Mouse (Mus musculus) liver, postnatal 0 days (tissue): ENCODE measurements around the gene Gatad2b. TPM values are rescaled to one million over a fixed set of nuclear protein-coding genes. Genes with fewer than 3 reads are reported as not detected.
A peak's percentile ranks its signal among the peaks of the same experiment; 100 is the strongest.

ENCODE experiments used
- ATAC-seq: fragments of 200-750 bp; cut with Nextera tagmentation; 2 replicates; pipeline ENCODE4 v1.8.0; 2017; ENCODE audit warnings: mild to moderate bottlenecking, moderate library complexity
- DNase-seq: peaks from one replicate; pipeline ENCODE4 v3.0.0-alpha.2; 2016
- H3K27ac ChIP-seq: fragments of 300-500 bp; sonication (generic); 2 replicates; pipeline ENCODE4 v1.5.1; 2014; ENCODE audit warnings: antibody characterized with exemption, moderate library complexity, mild to moderate bottlenecking, low read depth
- H3K27me3 ChIP-seq: fragments of 300-500 bp; sonication (generic); 2 replicates; pipeline ENCODE4 v1.6.1; 2014; ENCODE audit warnings: low read length, control low read depth, mixed read lengths; ENCODE audit not compliant: insufficient read depth
- H3K36me3 ChIP-seq: fragments of 300-500 bp; sonication (generic); replicated peaks from 2 replicates; pipeline ENCODE4 v1.6.1; 2014; ENCODE audit warnings: mild to moderate bottlenecking, control low read depth, low read length, moderate library complexity, mixed read lengths; ENCODE audit not compliant: insufficient read depth
- H3K4me1 ChIP-seq: fragments of 300-500 bp; sonication (generic); 2 replicates; pipeline ENCODE4 v1.6.1; 2014; ENCODE audit warnings: antibody characterized with exemption, mild to moderate bottlenecking, control low read depth; ENCODE audit not compliant: insufficient read depth
- H3K4me2 ChIP-seq: fragments of 300-500 bp; sonication (generic); 2 replicates; pipeline ENCODE4 v1.6.1; 2014; ENCODE audit warnings: low read depth, mild to moderate bottlenecking, low read length, moderate library complexity, mixed read lengths
- H3K4me3 ChIP-seq: fragments of 300-500 bp; sonication (generic); 2 replicates; pipeline ENCODE4 v1.5.1; 2014; ENCODE audit warnings: low read depth, low read length
- H3K9ac ChIP-seq: fragments of 300-500 bp; sonication (generic); replicated peaks from 2 replicates; pipeline ENCODE4 v1.6.1; 2014; ENCODE audit warnings: mild to moderate bottlenecking, moderate library complexity
- H3K9me3 ChIP-seq: fragments of 300-500 bp; sonication (generic); 2 replicates; pipeline ENCODE4 v1.6.1; 2016; ENCODE audit warnings: mild to moderate bottlenecking, control low read depth, low read length, mixed read lengths
- CTCF ChIP-seq: sonication (generic); IDR thresholded peaks from 2 replicates; pipeline ENCODE4 v1.5.1; 2016; ENCODE audit warnings: antibody characterized with exemption, low read depth
- EP300 ChIP-seq: IDR thresholded peaks from 2 replicates; pipeline ENCODE4 v1.6.1; 2016; ENCODE audit warnings: antibody characterized with exemption, low read depth, mild to moderate bottlenecking
- WGBS: fragments of 180-500 bp; shearing (Covaris S2); extraction: QIAGEN DNeasy Blood & Tissue Kit; methylation state at CpG from one replicate; pipeline ENCODE4 v1.1.7; 2014; ENCODE audit not compliant: insufficient replicate concordance; 5-methylcytosine and 5-hydroxymethylcytosine counted together
- polyA plus RNA-seq: library from polyadenylated mRNA; unstranded; fragments of >200 nt; fragmentation: Nextera tagmentation; extraction: Ambion mirVana; gene quantifications from 2 replicates; pipeline ENCODE4 v1.2.1, GENCODE M21; 2015

The Gatad2b gene
- polyA plus RNA-seq, 1 experiment from 2014 or later, result 3.1 TPM

DNA sequence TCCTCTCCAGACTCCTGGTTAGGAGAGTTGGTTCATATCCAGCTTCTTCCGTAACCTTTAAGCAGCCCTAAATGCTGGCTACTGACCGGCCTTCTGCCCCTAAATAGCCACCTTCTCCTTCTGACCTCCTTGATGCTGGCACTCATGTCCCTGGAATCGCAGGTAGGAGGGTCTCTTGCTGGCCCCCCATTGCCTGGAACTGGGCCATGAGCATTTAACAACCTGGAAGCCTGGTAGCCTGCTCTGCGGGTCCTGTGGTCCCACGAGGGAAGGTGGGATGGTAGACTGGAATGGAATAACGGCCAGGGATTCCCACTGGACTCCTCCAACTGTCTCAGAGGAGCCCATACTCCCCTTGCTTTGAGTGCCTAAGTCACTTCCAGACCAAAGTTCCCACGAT, 78.9 kb downstream of the Gatad2b start:
- H3K4me2 ChIP-seq, result no peak overlapping the region

DNA sequence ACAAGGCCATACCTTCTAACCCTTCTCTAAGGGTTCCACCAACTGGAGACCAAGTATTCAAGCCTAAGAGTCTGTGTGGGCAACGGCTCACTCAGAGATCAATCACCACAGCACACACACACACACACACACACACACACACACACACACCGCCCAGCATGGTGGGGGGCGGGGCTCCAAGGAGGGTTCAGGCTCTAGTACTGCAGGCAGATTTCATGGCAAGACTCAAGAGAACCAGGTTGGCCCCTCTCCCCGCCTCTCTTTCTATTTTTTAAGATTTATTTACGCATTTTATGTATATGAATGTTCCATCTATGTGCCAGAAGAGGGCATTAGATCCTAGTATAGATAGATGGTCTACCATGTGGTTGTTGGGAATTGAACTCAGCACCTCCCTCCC, 79.8 kb downstream of the Gatad2b start:
- H3K4me3 ChIP-seq, result no peak overlapping the region
- no peak overlapping the region for H3K9ac ChIP-seq
- H3K27ac ChIP-seq, result no peak overlapping the region
- H3K36me3 ChIP-seq, result no peaks in the 10 kb centered on the region
- ATAC-seq (no peak), DNase-seq (no peak)
- no peaks in the 10 kb centered on the region for H3K27me3 ChIP-seq
- 0 out of 2 replicates have a peak, but pooled peaks cover 3% of the 10 kb centered on the region for H3K4me1 ChIP-seq
- H3K9me3 ChIP-seq, result no peaks in the 10 kb centered on the region
- no peak overlapping the region for H3K4me2 ChIP-seq
- 53% methylated on average over 4 of the region's 5 CpGs for WGBS
- no peak for TF ChIP-seq EP300
- no peak for TF ChIP-seq CTCF

More for the DNA sequence above, 78.9 kb downstream of the Gatad2b start:
- 67% methylated on average over 7 of the region's 7 CpGs for WGBS
- DNase-seq (no peak), ATAC-seq (no peak)
- Histone ChIP-seq H3K4me3 (no peak overlapping the region), H3K9ac (no peak overlapping the region), H3K27me3 (no peaks in the 10 kb centered on the region), H3K27ac (no peak overlapping the region), H3K9me3 (no peaks in the 10 kb centered on the region), H3K4me1 (peaks cover 3% of the 10 kb centered on the region; the same call in 1 of the 2 replicates), H3K36me3 (no peaks in the 10 kb centered on the region)
- TF ChIP-seq EP300, result no peak
- no peak for TF ChIP-seq CTCF

DNA sequence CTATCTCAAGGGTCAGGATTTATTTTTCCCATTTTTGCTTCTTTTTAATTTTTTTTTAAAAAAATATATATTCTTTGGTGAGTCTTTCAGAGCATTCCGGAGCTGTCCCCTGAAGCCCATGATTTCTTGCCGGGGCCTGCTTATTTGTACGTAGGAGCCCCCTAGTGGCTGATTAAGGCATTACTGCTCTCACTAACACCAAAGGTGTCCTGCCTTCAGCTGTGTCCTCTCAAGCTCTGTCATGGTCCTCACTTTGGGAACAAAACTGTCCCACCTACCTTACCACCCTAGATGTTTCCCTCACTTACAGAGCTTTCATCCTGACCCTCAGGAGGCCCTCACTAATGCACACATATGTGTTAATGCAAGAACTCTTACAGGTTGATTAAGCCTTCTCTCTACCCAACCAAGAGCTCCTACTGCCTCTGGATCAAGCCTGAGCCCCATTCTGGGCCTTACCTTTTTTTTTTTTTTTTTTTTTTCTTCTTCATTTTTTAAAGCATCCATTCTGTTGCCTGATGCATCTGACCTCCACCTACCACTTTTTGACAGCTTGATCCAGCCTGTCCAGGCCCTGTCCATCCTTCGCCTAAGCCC, 80.6 kb downstream of the Gatad2b start:
- no peak overlapping the region for H3K9ac ChIP-seq
- TF ChIP-seq CTCF (peak; percentile 89), EP300 (no peak)
- 0 out of 2 replicates have a peak, but pooled peaks cover 3% of the 10 kb centered on the region for H3K4me1 ChIP-seq
- 28% methylated on average over 4 of the region's 4 CpGs for WGBS
- H3K36me3 ChIP-seq, result no peaks in the 10 kb centered on the region
- ATAC-seq (peak; percentile 76), DNase-seq (peak; percentile 80)
- H3K27me3 ChIP-seq, result no peaks in the 10 kb centered on the region
- H3K4me3 ChIP-seq, result no peak overlapping the region
- H3K27ac ChIP-seq, result no peak overlapping the region
- H3K4me2 ChIP-seq, result no peak overlapping the region
- no peaks in the 10 kb centered on the region for H3K9me3 ChIP-seq

DNA sequence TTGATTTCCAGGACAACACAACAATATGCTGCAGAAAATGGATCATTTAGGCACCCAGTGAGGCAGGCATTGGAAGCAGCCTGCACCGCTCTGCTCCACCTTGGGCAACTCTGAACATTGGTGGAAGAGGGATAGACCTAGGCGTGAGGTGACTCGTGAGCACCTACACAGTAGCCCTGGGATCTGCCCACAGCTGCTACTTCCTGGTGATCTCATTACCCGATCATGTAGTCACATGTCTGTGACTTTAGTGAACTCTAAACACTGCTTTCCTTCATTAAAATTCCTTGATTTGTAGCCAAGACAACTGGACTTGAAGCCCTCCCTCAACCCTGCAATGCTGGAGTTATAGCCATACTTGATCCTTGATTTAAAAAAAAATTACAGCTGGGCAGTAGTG, 81.4 kb downstream of the Gatad2b start:
- 0 out of 2 replicates have a peak, but pooled peaks cover 3% of the 10 kb centered on the region for H3K4me1 ChIP-seq
- 78% methylated on average over 4 of the region's 4 CpGs for WGBS
- no peaks in the 10 kb centered on the region for H3K27me3 ChIP-seq
- H3K4me3 ChIP-seq, result no peak overlapping the region
- H3K36me3 ChIP-seq, result no peaks in the 10 kb centered on the region
- H3K27ac ChIP-seq, result no peak overlapping the region
- TF ChIP-seq EP300 (no peak), CTCF (no peak)
- ATAC-seq, result no peak
- H3K9me3 ChIP-seq, result no peaks in the 10 kb centered on the region
- no peak for DNase-seq
- no peak overlapping the region for H3K9ac ChIP-seq
- no peak overlapping the region for H3K4me2 ChIP-seq

DNA sequence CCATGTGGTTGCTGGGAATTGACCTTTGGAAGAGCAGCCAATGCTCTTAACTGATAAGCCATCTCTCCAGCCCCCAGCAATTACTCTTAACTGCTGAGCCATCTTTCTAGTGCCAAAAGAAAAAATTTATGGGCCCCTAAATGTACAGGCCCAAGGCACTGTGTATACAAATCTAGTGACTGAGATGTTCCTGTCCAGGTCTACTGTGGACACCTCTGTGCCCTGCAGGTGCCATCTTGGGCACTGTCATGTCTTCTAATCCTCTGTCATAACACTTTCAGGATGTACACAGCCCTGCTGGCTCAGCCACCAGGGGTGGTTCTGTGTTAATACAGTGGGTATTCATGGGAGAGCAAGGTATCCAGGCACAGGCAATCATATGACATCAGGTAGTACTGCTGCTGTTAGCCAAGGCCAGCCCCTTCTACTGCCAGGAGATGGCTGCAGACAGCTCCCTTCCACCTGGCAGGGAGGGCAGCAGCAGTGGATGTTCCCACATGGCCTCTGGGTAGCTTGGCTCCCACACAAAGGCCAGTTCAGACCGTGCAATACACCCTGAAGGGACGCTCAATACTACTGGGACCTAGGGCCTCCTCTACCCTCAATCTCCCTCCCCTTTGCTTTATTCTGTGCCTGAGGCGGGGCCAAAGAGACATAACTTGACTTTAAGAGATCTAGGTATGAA, 82.7 kb downstream of the Gatad2b start:
- ATAC-seq, result no peak
- Histone ChIP-seq H3K4me1 (0 out of 2 replicates have a peak, but pooled peaks cover 3% of the 10 kb centered on the region), H3K4me3 (no peak overlapping the region), H3K9ac (no peak overlapping the region), H3K27me3 (no peaks in the 10 kb centered on the region), H3K27ac (no peak overlapping the region), H3K9me3 (no peaks in the 10 kb centered on the region), H3K36me3 (no peaks in the 10 kb centered on the region), H3K4me2 (no peak overlapping the region)
- DNase-seq, result no peak
- no peak for TF ChIP-seq EP300
- no peak for TF ChIP-seq CTCF
- WGBS, result 69% methylated on average over 3 of the region's 3 CpGs

DNA sequence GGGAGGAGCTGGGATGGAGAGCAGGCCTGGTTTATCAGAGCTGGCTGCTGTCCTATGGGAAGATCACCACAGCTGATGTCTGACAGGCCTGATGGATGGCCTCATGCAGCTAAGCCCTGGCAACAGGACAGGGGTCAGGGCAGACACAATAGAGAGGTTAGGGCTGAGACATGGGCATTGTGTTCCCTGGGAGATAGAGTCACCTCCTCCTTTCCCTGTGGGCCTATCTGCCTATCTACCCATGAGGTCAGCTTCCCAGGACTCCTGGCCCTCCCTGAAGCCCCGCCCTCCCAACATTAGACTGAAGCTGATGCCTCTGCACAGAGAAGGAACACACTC, 83.2 kb downstream of the Gatad2b start:
- no peak overlapping the region for H3K9ac ChIP-seq

More for the DNA sequence above, 83.2 kb downstream of the Gatad2b start:
- H3K36me3 ChIP-seq, result no peaks in the 10 kb centered on the region
- WGBS, result 91% methylated on average over 1 of the region's 1 CpGs
- TF ChIP-seq EP300, result no peak
- TF ChIP-seq CTCF, result no peak
- 0 out of 2 replicates have a peak, but pooled peaks cover 3% of the 10 kb centered on the region for H3K4me1 ChIP-seq
- no peak overlapping the region for H3K4me3 ChIP-seq
- no peak overlapping the region for H3K27ac ChIP-seq
- DNase-seq, result no peak
- peak; percentile 50 for ATAC-seq
- no peaks in the 10 kb centered on the region for H3K27me3 ChIP-seq
- no peaks in the 10 kb centered on the region for H3K9me3 ChIP-seq
- H3K4me2 ChIP-seq, result no peak overlapping the region
